Mouse (Mus musculus) liver, embryonic 14.5 days (tissue): ENCODE data around the gene Ptger2. TPM values are rescaled to one million over a fixed set of nuclear protein-coding genes. Genes with fewer than 3 reads are reported as not detected.
"Not testable (repeated sequence)": the region's sequence is repeated elsewhere in the genome, so short reads cannot be mapped to it uniquely, and the experiment has no call there.

ENCODE experiments used
- ATAC-seq: fragments of 200-750 bp; cut with Nextera tagmentation; 2 replicates; pipeline ENCODE4 v1.8.0; 2017; ENCODE audit warnings: moderate number of reproducible peaks, mild to moderate bottlenecking, moderate library complexity; ENCODE audit not compliant: insufficient read depth
- DNase-seq, 3 experiments: peaks; one replicate each; pipeline ENCODE4 v3.0.0-alpha.2; 2012 to 2013; ENCODE audit warnings: low read depth in 3 of 3, low spot score in 3 of 3
- H3K27ac ChIP-seq: fragments of 300-500 bp; sonication (generic); 2 replicates; pipeline ENCODE4 v1.5.1; 2014; ENCODE audit warnings: moderate library complexity, mild to moderate bottlenecking, control low read depth, inconsistent platforms
- H3K27me3 ChIP-seq: fragments of 300-500 bp; sonication (generic); 2 replicates; pipeline ENCODE4 v1.6.1; 2014; ENCODE audit warnings: mild to moderate bottlenecking, low read length, moderate library complexity; ENCODE audit not compliant: control insufficient read depth, insufficient read depth
- H3K36me3 ChIP-seq: fragments of 300-500 bp; sonication (generic); replicated peaks from 2 replicates; pipeline ENCODE4 v1.6.1; 2014; ENCODE audit warnings: low read depth; ENCODE audit not compliant: control insufficient read depth, insufficient read depth
- H3K4me1 ChIP-seq, 2 experiments: fragments of 200-500 bp in 1 of 2; fragments of 300-500 bp in 1 of 2; sonication (generic) in 1 of 2; replicated peaks; 2 replicates each; pipeline ENCODE4 v1.6.1; 2012 to 2014; ENCODE audit warnings: antibody characterized with exemption in 1 of 2, inconsistent platforms in 1 of 2, low read length in 1 of 2; ENCODE audit not compliant: control insufficient read depth in 2 of 2, insufficient read depth in 2 of 2
- H3K4me2 ChIP-seq: fragments of 300-500 bp; sonication (generic); 2 replicates; pipeline ENCODE4 v1.6.1; 2014; ENCODE audit warnings: low read depth, mild to moderate bottlenecking, control low read depth, moderate library complexity
- H3K4me3 ChIP-seq, 2 experiments: fragments of 200-500 bp in 1 of 2; fragments of 300-500 bp in 1 of 2; sonication (generic) in 1 of 2; 2 replicates each; pipeline ENCODE4 v1.5.1; 2012 to 2014; ENCODE audit warnings: low read depth in 2 of 2, low read length in 2 of 2, mild to moderate bottlenecking in 2 of 2, control low read depth in 1 of 2, inconsistent platforms in 1 of 2, moderate library complexity in 1 of 2; ENCODE audit not compliant: insufficient read depth in 1 of 2
- H3K9ac ChIP-seq: fragments of 300-500 bp; sonication (generic); replicated peaks from 2 replicates; pipeline ENCODE4 v1.6.1; 2014; ENCODE audit warnings: mild to moderate bottlenecking, control low read depth, moderate library complexity
- H3K9me3 ChIP-seq: fragments of 300-500 bp; sonication (generic); 2 replicates; pipeline ENCODE4 v1.6.1; 2016; ENCODE audit warnings: low read length, mixed read lengths; ENCODE audit not compliant: control insufficient read depth
- CTCF ChIP-seq: IDR thresholded peaks from 2 replicates; pipeline ENCODE4 v1.5.1; 2016; ENCODE audit warnings: antibody characterized with exemption, low read depth, control low read depth
- EP300 ChIP-seq: IDR thresholded peaks from 2 replicates; pipeline ENCODE4 v1.6.1; 2016; ENCODE audit warnings: antibody characterized with exemption, low read depth
- WGBS: fragments of 180-500 bp; shearing (Covaris S2); extraction: QIAGEN DNeasy Blood & Tissue Kit; methylation state at CpG from one replicate; pipeline ENCODE4 v1.1.7; 2014; ENCODE audit not compliant: insufficient replicate concordance; 5-methylcytosine and 5-hydroxymethylcytosine counted together
- polyA plus RNA-seq, 2 experiments: library from polyadenylated mRNA; depleted of rRNA in 1 of 2; stranded (reverse) in 1 of 2; unstranded in 1 of 2; fragments of >200 nt; fragmentation: Nextera tagmentation in 1 of 2; extraction: Ambion mirVana in 1 of 2; gene quantifications; 2 replicates each; pipeline versions ENCODE4 v1.2.1 to v1.2.3; 2012 to 2014

Gene Ptger2
- polyA plus RNA-seq (2012; rRNA removed): 0.17 and 0.27 TPM in 2 replicates
- 0.38 and 0.47 TPM in 2 replicates for polyA plus RNA-seq (2014; fragmentation: Nextera tagmentation; extraction: Ambion mirVana)

DNA sequence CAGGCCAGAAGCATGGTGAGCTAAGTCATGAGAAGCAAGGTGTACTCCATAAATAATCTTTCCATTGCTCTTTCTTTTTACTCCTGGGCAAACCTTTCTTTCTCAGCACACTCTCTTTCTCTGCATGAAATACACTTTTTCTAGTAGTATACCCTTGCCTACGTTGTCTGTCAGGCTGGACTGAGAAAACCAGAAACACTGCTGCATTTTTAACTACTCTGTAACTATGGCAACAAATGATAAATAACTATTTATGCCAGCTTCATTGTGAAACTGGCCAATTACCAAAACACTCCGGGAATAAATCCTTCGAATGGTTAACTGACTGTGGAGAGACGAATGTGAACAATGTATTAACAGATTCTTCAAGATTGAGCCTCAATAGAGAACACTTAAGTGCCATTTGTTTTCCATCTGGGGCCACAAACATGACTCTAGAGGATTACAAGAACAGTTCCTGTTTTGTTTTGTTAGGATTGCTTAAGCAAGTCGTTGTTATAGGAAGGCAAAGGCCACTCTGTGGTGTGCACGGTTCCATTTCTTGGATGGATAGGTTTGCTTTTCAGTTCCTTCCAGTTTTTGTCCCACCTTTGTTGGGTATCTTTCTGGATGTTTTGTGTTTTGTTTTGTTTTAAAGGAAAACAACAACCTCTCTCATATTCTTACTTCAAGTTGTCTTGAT is at the start of gene Ptger2:
TSS of gene Ptger2 (plus strand) at position 522 of the 682 bp plus-strand sequence.
- H3K9ac ChIP-seq, H3K36me3 ChIP-seq, DNase-seq, H3K4me1 ChIP-seq, H3K27ac ChIP-seq, H3K9me3 ChIP-seq, ATAC-seq, H3K27me3 ChIP-seq: not testable (repeated sequence)
- WGBS: 47% methylated on average over 5 of the region's 6 CpGs
- Histone ChIP-seq H3K4me2 (peak within 1 kb of the TSS; percentile 50), H3K4me3 (peak within 1 kb of the TSS; percentile 37 to 44)

GRCm38 (mm10) chr14:44960746-44961145 is 27.2 kb upstream of the Ptger2 start:
- Histone ChIP-seq H3K27ac (no peak overlapping the region), H3K27me3 (no peaks in the 10 kb centered on the region), H3K9ac (no peak overlapping the region), H3K9me3 (no peaks in the 10 kb centered on the region), H3K4me1 (no peaks in the 10 kb centered on the region), H3K36me3 (no peaks in the 10 kb centered on the region), H3K4me2 (no peak overlapping the region), H3K4me3 (no peak overlapping the region)
- no peak for TF ChIP-seq EP300
- no peak for TF ChIP-seq CTCF
- no peak for ATAC-seq
- WGBS: 69% methylated on average over 1 of the region's 1 CpGs
- DNase-seq: no peak

DNA sequence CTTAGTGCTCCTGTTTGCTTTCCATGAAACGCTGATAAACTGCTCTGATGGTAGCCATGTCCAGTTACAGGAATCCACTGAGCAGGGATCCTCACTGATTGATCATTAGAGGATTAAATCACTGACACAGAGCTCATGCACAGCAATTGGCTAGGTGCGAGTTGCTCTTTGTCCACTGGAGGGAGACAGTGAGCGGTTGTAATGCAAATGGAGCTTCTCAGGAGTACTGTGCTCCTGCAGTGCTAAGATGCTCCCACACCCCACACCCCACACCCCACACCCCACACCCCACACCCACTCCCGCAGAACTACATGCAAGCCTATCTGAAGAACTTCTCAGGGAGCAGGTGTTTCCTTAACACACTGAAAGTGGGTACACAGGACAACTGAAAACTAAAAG is 10.7 kb upstream of the Ptger2 start:
- not testable (repeated sequence) for DNase-seq, H3K36me3 ChIP-seq, H3K9me3 ChIP-seq, H3K4me2 ChIP-seq, H3K9ac ChIP-seq, ATAC-seq, H3K27me3 ChIP-seq, H3K27ac ChIP-seq, H3K4me3 ChIP-seq, H3K4me1 ChIP-seq
- peak; percentile 58 for TF ChIP-seq CTCF
- WGBS: 2% methylated on average over 4 of the region's 4 CpGs

- 12% methylated on average over 3 of the region's 3 CpGs for WGBS
- DNase-seq: no peak
Observed at GRCm38 (mm10) chr14:44979887-44980286, 8.1 kb upstream of the Ptger2 start.

DNA sequence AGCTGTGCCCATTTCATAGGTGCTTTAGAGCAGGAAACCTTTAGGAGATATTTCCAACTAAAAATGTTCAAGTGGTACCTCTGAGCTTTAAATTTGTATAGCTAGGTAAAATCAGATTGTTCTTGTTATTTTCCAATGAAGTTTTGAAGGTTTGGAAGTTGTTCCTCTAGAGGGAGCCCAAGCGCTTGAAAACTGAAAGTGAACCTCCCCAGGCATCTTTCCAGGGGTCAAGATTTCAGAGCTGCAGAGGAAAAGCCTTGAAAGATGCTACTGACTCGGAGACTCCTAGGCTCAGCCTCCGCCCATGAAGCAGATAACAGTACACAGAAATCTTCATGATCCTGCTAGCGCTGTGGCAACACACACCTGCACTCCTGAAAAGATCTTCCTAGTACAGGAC is 6.5 kb upstream of the Ptger2 start:
- Histone ChIP-seq H3K4me3 (no peak overlapping the region), H3K4me1 (no peaks in the 10 kb centered on the region), H3K36me3 (no peaks in the 10 kb centered on the region), H3K9ac (no peak overlapping the region), H3K4me2 (no peak overlapping the region), H3K27ac (no peak overlapping the region), H3K9me3 (no peaks in the 10 kb centered on the region), H3K27me3 (no peaks in the 10 kb centered on the region)
- TF ChIP-seq EP300 (no peak), CTCF (no peak)
- 11% methylated on average over 4 of the region's 4 CpGs for WGBS
- DNase-seq: no peak
- ATAC-seq: no peak

More at GRCm38 (mm10) chr14:44979887-44980286, 8.1 kb upstream of the Ptger2 start:
- Histone ChIP-seq H3K9ac (no peak overlapping the region), H3K9me3 (no peaks in the 10 kb centered on the region), H3K27me3 (no peaks in the 10 kb centered on the region), H3K4me1 (no peaks in the 10 kb centered on the region), H3K27ac (no peak overlapping the region), H3K36me3 (no peaks in the 10 kb centered on the region), H3K4me3 (no peak overlapping the region), H3K4me2 (no peak overlapping the region)
- TF ChIP-seq EP300 (no peak), CTCF (peak; percentile 31; the same call in 1 of the 2 replicates)
- ATAC-seq: no peak
